Mouse (Mus musculus) ES-E14 (cell line): ENCODE results near the gene Prkcb.

ENCODE experiments used
- CHD2 ChIP-seq: IDR thresholded peaks from 2 replicates; pipeline ENCODE4 v1.6.1; 2014; ENCODE audit warnings: mild to moderate bottlenecking, low read depth, low read length, inconsistent platforms
- HCFC1 ChIP-seq: IDR thresholded peaks from 2 replicates; pipeline ENCODE4 v1.6.1; 2012; ENCODE audit warnings: low read length, inconsistent platforms, borderline replicate concordance; ENCODE audit not compliant: insufficient read depth
- MAFK ChIP-seq: IDR thresholded peaks from 2 replicates; pipeline ENCODE4 v1.6.1; 2014; ENCODE audit warnings: mild to moderate bottlenecking, low read depth, low read length, inconsistent platforms; ENCODE audit not compliant: insufficient read depth
- ZC3H11A ChIP-seq: IDR thresholded peaks from 2 replicates; pipeline ENCODE4 v1.6.1; 2012; ENCODE audit warnings: low read depth, mild to moderate bottlenecking, inconsistent platforms, low read length, borderline replicate concordance

- TF ChIP-seq CHD2: no peak
- TF ChIP-seq HCFC1: no peak
- TF ChIP-seq ZC3H11A: no peak
- TF ChIP-seq MAFK: no peak
Observed at GRCm38 (mm10) chr7:122315720-122316331, 27.3 kb downstream of the Prkcb start.
